Mouse (Mus musculus): ENCODE data around the gene Atp8a2.
"Not testable (repeated sequence)": the region's sequence is repeated elsewhere in the genome, so short reads cannot be mapped to it uniquely, and the experiment has no call there.

The Atp8a2 gene

GRCm38 (mm10) chr14:60026647-60027046 is 170.3 kb downstream of the Atp8a2 start:
- DNase-seq (ENCODE audit: low read depth, low spot score), result no peak

GRCm38 (mm10) chr14:60015891-60016290 is 181.1 kb downstream of the Atp8a2 start:
- peak; percentile 42 for DNase-seq (ENCODE audit: low read depth, low spot score)

DNA sequence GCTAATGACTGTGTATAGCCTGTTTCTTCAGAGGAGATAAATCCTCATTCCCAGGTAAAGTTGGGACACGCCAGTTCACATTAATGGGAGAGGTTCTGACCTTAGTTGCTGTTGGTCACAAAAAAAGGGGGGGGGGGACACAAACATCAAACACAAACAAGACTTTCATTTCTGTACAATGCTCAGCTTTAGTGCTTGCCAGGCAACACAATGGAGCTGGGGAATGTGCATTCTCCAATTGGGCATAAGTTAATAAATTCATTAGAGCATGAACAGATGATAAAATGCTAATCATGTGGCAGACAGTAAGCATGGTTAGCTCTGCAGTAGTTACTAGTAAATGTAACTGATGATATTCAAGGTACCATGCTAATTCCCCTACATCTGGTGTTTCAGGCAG is 195.2 kb downstream of the Atp8a2 start:
- no peak for DNase-seq (ENCODE audit: low read depth, low spot score)

DNA sequence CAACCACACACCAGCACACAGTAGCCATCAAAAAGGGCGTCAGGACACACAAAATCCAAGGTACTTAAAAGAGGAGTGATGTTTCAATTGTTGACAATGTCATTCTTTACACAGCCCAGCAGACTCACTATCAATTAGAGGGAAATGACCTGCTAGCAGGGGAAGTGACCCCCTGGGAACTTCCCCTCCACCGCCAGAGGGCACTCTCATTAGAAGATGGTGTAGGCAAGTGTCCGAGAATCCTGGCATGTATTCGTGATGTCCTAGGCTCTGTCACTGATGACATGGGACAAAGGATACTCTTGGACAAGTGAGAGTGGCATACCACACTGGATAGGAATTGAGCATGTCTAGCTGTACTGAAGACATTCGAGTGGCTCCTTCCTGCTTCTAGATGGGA is 208.1 kb downstream of the Atp8a2 start:
- no peak for DNase-seq (ENCODE audit: low read depth, low spot score)

GRCm38 (mm10) chr14:59987975-59988374 is 209.0 kb downstream of the Atp8a2 start:
- DNase-seq (ENCODE audit: low read depth, low spot score), result no peak

DNA sequence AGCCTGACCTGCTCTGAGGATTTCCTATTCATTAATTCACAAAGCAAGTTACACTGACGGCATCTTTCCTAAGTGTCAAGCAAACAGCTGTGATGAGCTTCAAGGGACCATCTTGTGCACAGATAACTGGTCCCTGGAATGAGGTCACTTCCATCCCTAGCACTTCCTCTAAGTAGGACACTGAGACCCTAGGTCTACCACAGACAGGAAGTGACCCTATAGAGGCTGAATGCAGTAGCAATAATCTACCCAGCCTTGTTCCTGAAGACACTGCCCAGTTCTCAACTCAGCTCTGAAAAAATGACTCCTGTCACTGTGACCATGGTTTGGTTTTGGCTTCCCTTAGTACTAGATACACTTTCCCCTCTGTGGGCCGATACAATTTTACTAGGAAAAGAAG is 219.0 kb downstream of the Atp8a2 start:
- DNase-seq (ENCODE audit: low read depth, low spot score), result no peak

DNA sequence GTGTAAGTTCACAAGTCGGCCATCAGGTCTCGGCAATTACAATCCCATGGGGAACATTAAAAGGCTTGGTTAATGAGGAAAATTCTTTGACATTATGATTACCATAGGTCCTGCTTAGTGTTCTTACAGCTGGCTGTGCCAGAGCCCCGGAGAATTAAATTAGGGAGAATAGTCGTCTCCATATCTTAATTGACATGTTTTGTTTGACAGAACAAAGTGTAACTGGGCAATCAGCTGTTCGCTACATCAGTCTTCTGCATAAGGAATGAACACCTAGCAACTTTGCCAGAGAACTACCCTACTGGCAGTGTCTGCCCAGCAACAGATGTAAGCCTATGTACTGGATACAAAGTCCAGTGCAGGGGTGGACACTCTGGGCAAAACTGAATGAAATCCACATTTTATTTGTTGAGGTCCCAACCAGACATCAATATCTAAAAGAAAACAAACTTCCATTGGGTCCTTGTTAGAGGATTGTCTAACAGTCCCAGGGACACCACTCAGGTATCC is 225.7 kb downstream of the Atp8a2 start:
- no peak for DNase-seq (ENCODE audit: low read depth, low spot score)

DNA sequence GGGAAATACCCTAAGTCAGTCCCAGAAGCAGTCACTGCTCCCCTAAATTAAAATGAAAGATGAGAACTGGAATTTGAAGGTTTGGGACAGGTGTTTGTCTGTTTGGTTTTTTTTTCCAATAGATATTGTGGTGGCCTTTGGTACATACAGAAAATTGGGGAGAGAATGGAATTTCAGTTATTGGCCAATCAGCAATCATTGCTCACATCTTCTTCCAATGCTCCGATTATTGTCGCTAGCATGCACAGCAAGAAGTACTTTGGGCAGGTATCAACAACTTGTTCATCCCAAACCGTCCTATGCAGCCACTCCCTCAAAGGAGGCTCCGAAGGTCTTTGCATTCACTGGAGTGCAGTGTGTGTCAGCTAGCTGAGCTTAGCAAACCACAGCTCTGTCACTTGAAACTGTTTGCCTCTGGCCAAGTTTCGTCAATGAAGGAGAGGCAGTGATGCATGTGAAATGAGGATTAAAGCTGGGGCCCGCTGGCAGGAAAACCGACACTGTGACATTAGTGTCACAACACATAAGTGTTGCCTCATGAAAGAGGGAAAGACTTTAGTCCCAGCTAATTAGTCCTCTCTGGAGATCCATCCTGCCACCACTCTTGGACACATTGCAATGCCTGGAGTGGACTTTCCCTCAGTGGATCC is 227.4 kb downstream of the Atp8a2 start:
- DNase-seq (ENCODE audit: low read depth, low spot score), result no peak

GRCm38 (mm10) chr14:59967847-59968550 is 229.0 kb downstream of the Atp8a2 start:
- no peak for DNase-seq (ENCODE audit: low read depth, low spot score)

GRCm38 (mm10) chr14:59966981-59967380 is 230.0 kb downstream of the Atp8a2 start:
- DNase-seq (ENCODE audit: low read depth, low spot score), result no peak

- DNase-seq (ENCODE audit: low read depth, low spot score), result no peak
Measured at GRCm38 (mm10) chr14:59964569-59964968, 232.4 kb downstream of the Atp8a2 start.

DNA sequence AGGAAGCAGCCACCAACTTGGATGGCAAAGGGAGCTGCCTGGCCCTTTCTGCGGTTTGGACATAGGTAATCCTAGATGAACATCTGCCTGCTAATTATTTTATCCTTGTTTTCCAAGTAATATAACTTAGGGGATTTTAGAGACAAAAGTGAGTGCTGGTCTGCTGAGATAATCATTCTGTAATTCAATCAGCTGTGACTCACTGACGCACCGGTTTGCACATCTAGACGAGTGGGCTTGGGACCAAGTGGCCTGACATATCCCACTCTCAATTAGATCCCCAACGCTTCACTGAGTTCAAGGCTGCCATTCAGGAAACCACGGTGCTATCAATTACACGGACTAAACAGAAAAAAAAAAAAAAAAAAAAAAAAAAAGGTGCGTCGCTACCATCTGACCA is 236.0 kb downstream of the Atp8a2 start:
- no peak for DNase-seq (ENCODE audit: low read depth, low spot score)

GRCm38 (mm10) chr14:59960214-59960890 is 236.6 kb downstream of the Atp8a2 start:
- no peak for DNase-seq (ENCODE audit: low read depth, low spot score)

- DNase-seq (ENCODE audit: low read depth, low spot score), result no peak
Measured at GRCm38 (mm10) chr14:59959723-59960122, 237.3 kb downstream of the Atp8a2 start.

GRCm38 (mm10) chr14:59949983-59950382 is 247.0 kb downstream of the Atp8a2 start:
- DNase-seq (ENCODE audit: low read depth, low spot score), result no peak

- peak; percentile 43 for DNase-seq (ENCODE audit: low read depth, low spot score)
Measured at GRCm38 (mm10) chr14:59942864-59943611, 253.9 kb downstream of the Atp8a2 start.

DNA sequence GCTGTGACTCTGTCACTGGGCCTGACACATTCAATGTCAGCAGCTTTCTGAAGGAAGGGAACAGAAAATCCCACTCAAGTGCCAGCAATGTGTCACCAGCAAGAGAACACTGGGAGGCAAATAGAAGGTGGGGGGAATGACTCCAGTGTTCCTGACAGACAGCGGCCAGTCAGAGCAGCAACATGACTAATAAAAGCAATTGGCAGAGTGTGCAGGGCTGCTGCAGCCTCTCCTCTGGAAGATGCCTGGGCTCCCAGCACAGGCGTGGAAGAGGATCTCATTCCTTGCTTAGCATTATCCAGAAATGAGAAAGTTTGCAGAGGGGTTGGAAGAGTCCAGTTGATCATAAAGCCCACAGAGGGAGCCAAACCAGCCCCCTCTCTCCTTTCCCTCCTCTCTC is 254.8 kb downstream of the Atp8a2 start:
- no peak for DNase-seq (ENCODE audit: low read depth, low spot score)

DNA sequence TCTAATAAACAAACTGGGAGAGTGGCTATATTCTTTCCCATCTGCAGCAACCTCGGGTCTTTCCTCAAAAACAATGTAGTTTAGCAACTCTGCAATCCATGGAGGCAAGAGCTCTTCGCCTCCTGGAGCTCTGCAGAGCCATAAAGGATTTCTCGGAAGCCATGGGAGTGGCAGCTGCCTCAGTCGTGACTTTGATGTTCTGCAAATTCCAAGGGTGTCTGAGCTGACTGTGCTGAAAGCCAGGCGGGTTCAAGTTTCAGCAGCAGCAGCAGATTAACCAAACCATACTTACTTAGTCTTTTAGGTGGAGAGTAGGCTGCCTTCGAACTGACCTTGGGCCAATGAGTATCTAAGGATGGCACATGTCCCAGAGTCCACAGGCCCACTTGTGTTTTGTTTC is 264.6 kb downstream of the Atp8a2 start:
- DNase-seq (ENCODE audit: low read depth, low spot score), result no peak

DNA sequence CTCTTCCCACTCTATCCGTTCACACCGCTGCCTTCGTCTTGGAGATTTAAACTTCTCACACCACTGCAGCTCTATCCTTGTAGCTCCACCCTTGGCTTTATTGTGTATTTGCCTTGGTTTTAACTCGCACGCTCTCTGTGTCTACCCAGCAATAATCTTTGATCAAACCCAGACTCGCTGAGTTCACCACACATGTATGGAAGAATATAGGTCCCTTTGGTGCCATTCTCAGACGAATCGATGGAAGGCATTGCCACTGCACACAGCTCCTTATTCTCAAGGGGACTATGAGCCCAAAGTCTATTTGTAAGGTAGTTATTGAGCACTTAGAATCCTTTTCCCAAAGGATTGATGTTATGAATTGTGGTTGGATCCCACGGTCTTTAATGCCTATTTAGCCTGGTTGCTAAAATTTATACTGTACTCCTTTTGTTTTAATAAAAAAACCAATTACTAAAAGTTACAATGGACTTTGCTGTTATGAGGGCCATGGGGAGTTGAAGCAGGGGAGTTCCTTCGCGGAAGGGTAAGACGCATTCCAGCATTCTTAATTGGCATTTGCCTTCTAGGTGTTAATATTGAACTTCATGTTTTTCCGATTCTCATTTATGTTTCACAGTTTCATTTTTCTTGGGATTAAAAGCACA is 265.4 kb downstream of the Atp8a2 start:
- DNase-seq (ENCODE audit: low read depth, low spot score), result no peak

DNA sequence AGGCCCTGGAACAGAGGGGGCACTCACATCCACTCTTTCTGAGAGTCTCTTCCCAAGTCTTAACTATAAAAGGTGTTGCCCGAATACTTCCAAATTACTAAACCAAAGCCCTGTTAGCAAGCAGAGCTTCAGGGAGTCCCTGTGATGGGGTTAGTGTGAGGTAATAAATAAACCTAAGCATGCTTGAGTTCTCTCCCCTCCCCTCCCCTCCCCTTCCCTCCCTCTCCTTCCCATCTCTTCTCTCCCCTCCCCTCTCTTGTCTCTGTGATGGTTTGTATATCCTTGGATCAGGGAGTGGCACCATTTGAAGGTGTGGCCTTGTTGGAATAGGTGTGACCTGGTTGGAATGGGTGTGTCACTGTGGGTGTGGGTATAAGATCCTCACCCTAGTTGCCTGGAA is 267.8 kb downstream of the Atp8a2 start:
- DNase-seq (ENCODE audit: low read depth, low spot score), result not testable (repeated sequence)

GRCm38 (mm10) chr14:59928781-59929180 is 268.2 kb downstream of the Atp8a2 start:
- no peak for DNase-seq (ENCODE audit: low read depth, low spot score)
